Mouse (Mus musculus) frontal cortex, postnatal 25 days (tissue): ENCODE results near the gene Cenph.
A peak's percentile ranks its signal among the peaks of the same experiment; 100 is the strongest.
"Not testable (repeated sequence)": the region's sequence is repeated elsewhere in the genome, so short reads cannot be mapped to it uniquely, and the experiment has no call there.

Experiments used
- DNase-seq, 2 experiments: peaks; one replicate each; pipeline ENCODE4 v3.0.0; 2022; ENCODE audit warnings: low spot score in 2 of 2

The Cenph gene

GRCm38 (mm10) chr13:100748638-100749037, 27.1 kb downstream of the Cenph start:
- DNase-seq, result no peak

- peak in 1 of 2 experiments; percentile 28 for DNase-seq
Observed at GRCm38 (mm10) chr13:100746090-100746489, 29.6 kb downstream of the Cenph start.

- peak; percentile 79 to 85 for DNase-seq
Observed at GRCm38 (mm10) chr13:100744036-100744744, 31.5 kb downstream of the Cenph start, which contains the start of gene Mrps36. TSS of gene Mrps36 (minus strand) at chr13:100744659.

- DNase-seq, result no peak
Observed at GRCm38 (mm10) chr13:100743346-100744035, 32.2 kb downstream of the Cenph start.

- no peak for DNase-seq
Observed at GRCm38 (mm10) chr13:100742831-100743230, 32.9 kb downstream of the Cenph start.

GRCm38 (mm10) chr13:100732756-100733155, 42.9 kb downstream of the Cenph start:
- DNase-seq, result no peak

- DNase-seq, result not testable (repeated sequence)
Observed at GRCm38 (mm10) chr13:100731462-100732046, 44.1 kb downstream of the Cenph start.

- DNase-seq, result peak; percentile 83 to 88
Observed at GRCm38 (mm10) chr13:100730861-100731176, 44.9 kb downstream of the Cenph start, which contains the start of gene Cdk7. TSS of gene Cdk7 (minus strand) at chr13:100730939.

- DNase-seq, result no peak
Observed at GRCm38 (mm10) chr13:100730153-100730860, 45.4 kb downstream of the Cenph start.

GRCm38 (mm10) chr13:100728530-100728929, 47.2 kb downstream of the Cenph start:
- DNase-seq, result not testable (repeated sequence)

- no peak for DNase-seq
Observed at GRCm38 (mm10) chr13:100728086-100728485, 47.6 kb downstream of the Cenph start.

GRCm38 (mm10) chr13:100725194-100725593, 50.5 kb downstream of the Cenph start:
- DNase-seq, result no peak

- no peak for DNase-seq
Observed at GRCm38 (mm10) chr13:100724051-100724754, 51.5 kb downstream of the Cenph start.

GRCm38 (mm10) chr13:100721656-100722055, 54.0 kb downstream of the Cenph start:
- no peak for DNase-seq

GRCm38 (mm10) chr13:100715467-100715866, 60.2 kb downstream of the Cenph start:
- no peak for DNase-seq
